Mouse (Mus musculus): ENCODE results near the gene Car11.

DNA sequence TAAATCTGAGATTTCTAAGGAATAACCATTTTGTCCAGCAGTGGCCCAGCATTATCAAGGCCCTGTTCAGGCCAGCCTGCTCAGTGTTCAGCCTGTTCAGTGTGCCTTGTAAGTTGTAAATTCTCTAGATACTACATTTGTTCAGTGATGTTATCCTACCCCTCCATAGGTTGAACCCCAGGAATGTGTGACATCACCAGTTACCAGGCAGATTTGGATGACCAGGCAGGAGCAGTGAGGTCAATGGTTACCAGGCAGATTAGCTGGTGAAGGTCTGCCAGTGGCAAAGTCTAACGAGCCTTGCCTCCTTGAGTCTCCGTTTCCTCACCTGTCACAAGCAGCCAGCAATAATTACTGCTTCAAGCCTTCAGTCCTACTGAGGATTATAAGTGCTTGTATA, 44.7 kb downstream of the Car11 start:
- TF ChIP-seq GATA1 (IDR thresholded peaks at IDR 0.05; ENCODE audit: borderline replicate concordance, low read length), result no peak
- TF ChIP-seq CTCF (IDR thresholded peaks at IDR 0.05; ENCODE audit: low read depth, low read length), result no peak
- TF ChIP-seq TAL1 (conservative IDR thresholded peaks at IDR 0.05; ENCODE audit: low read depth, low read length), result no peak
